Mouse (Mus musculus): Measurements from ENCODE around the gene Sytl1. TPM values are rescaled to one million over a fixed set of nuclear protein-coding genes. Genes with fewer than 3 reads are reported as not detected.
A peak's percentile ranks its signal among the peaks of the same experiment; 100 is the strongest.

Gene Sytl1
- polyA plus RNA-seq, 1 experiment, result 45.2 TPM

DNA sequence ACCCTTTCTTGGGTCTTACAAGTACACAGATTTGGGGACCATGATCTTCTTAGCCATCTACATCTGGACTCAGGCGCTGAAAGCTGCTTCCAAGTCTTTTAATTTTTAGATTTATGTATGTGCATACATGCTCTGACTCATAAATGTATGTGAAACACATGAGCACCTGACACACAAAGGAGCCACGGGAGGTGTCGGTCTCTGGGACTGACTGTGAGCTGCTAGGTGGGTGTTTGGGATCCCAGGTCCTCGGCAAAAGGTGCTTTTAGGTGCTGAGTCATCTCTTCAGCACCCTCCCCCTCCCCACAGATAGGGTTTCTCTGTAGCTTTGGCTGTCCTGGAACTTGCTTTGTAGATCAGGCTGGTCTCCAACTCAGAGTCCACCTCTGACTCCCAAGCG is 843 bp upstream of the Sytl1 start:
- Histone ChIP-seq H3K4me3 (ENCODE audit: control insufficient read depth, insufficient read depth, low read length) (no peak overlapping the region), H3K27ac (ENCODE audit: control insufficient read depth, insufficient read depth, low read length) (peak overlapping the region; percentile 1; the same call in 1 of the 2 replicates), H3K36me3 (ENCODE audit: control insufficient read depth, insufficient read depth, low read length) (peaks cover 36% of the 10 kb centered on the region), H3K4me1 (replicated peaks; ENCODE audit: control insufficient read depth, insufficient read depth, low read length) (peaks cover 28% of the 10 kb centered on the region), H3K27me3 (ENCODE audit: control insufficient read depth, insufficient read depth, low read length) (no peaks in the 10 kb centered on the region)
- DNase-seq, result no peak
- TF ChIP-seq POLR2A (IDR thresholded peaks at IDR 0.05; ENCODE audit: control insufficient read depth, extremely low read depth, insufficient read depth, low read length, poor library complexity) (no peak), CTCF (IDR thresholded peaks at IDR 0.05; ENCODE audit: borderline replicate concordance, control insufficient read depth, extremely low read depth, insufficient read depth, low read length, poor library complexity) (no peak)
- WGBS, result 72% methylated on average over 5 of the region's 5 CpGs

DNA sequence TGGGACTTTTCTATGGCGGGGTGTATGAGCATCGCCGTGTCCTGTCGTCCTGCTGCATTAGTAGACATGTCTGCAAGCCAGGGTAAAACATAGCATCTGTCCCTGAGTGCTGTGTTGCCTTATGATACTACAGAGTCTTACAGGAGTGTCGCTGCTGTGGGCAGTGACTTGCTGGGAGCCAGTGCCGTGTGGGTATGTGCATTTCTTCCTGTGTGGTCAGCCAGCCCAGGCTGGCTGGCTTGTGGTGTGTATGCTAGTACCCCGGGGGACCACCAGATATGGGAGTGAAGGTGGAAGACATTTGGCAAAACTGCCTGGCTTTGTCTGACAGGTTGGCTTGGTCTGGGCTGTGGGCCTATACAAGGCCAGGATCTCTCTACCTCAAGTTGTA is 543 bp downstream of the Sytl1 start:
- H3K27ac ChIP-seq (ENCODE audit: control insufficient read depth, insufficient read depth, low read length), result peak overlapping the region; percentile 51; the same call in 1 of the 2 replicates
- WGBS, result 7% methylated on average over 7 of the region's 7 CpGs
- TF ChIP-seq POLR2A (IDR thresholded peaks at IDR 0.05; ENCODE audit: control insufficient read depth, extremely low read depth, insufficient read depth, low read length, poor library complexity) (no peak), CTCF (IDR thresholded peaks at IDR 0.05; ENCODE audit: borderline replicate concordance, control insufficient read depth, extremely low read depth, insufficient read depth, low read length, poor library complexity) (no peak)
- H3K36me3 ChIP-seq (ENCODE audit: control insufficient read depth, insufficient read depth, low read length), result peaks cover 23% of the 10 kb centered on the region
- peak overlapping the region; percentile 41 for H3K4me3 ChIP-seq (ENCODE audit: control insufficient read depth, insufficient read depth, low read length)
- H3K27me3 ChIP-seq (ENCODE audit: control insufficient read depth, insufficient read depth, low read length), result no peaks in the 10 kb centered on the region
- DNase-seq, result no peak
- peaks cover 28% of the 10 kb centered on the region for H3K4me1 ChIP-seq (replicated peaks; ENCODE audit: control insufficient read depth, insufficient read depth, low read length)

- WGBS, result 7% methylated on average over 10 of the region's 10 CpGs
- DNase-seq, result peak; percentile 77
- Histone ChIP-seq H3K4me3 (ENCODE audit: control insufficient read depth, insufficient read depth, low read length) (peak overlapping the region; percentile 41), H3K36me3 (ENCODE audit: control insufficient read depth, insufficient read depth, low read length) (peaks cover 17% of the 10 kb centered on the region), H3K27me3 (ENCODE audit: control insufficient read depth, insufficient read depth, low read length) (no peaks in the 10 kb centered on the region), H3K27ac (ENCODE audit: control insufficient read depth, insufficient read depth, low read length) (peak overlapping the region; percentile 51), H3K4me1 (replicated peaks; ENCODE audit: control insufficient read depth, insufficient read depth, low read length) (peaks cover 28% of the 10 kb centered on the region)
- TF ChIP-seq POLR2A (IDR thresholded peaks at IDR 0.05; ENCODE audit: control insufficient read depth, extremely low read depth, insufficient read depth, low read length, poor library complexity) (no peak), CTCF (IDR thresholded peaks at IDR 0.05; ENCODE audit: borderline replicate concordance, control insufficient read depth, extremely low read depth, insufficient read depth, low read length, poor library complexity) (peak; percentile 10; the same call in 1 of the 2 replicates)
Measured at GRCm38 (mm10) chr4:133261641-133262374, 1.1 kb downstream of the Sytl1 start.

GRCm38 (mm10) chr4:133257798-133258408 is 5.0 kb downstream of the Sytl1 start:
- H3K27ac ChIP-seq (ENCODE audit: control insufficient read depth, insufficient read depth, low read length), result no peak overlapping the region
- TF ChIP-seq POLR2A (IDR thresholded peaks at IDR 0.05; ENCODE audit: control insufficient read depth, extremely low read depth, insufficient read depth, low read length, poor library complexity) (no peak), CTCF (IDR thresholded peaks at IDR 0.05; ENCODE audit: borderline replicate concordance, control insufficient read depth, extremely low read depth, insufficient read depth, low read length, poor library complexity) (no peak)
- no peaks in the 10 kb centered on the region for H3K27me3 ChIP-seq (ENCODE audit: control insufficient read depth, insufficient read depth, low read length)
- peaks cover 20% of the 10 kb centered on the region for H3K4me1 ChIP-seq (replicated peaks; ENCODE audit: control insufficient read depth, insufficient read depth, low read length)
- no peak overlapping the region for H3K4me3 ChIP-seq (ENCODE audit: control insufficient read depth, insufficient read depth, low read length)
- DNase-seq, result no peak
- no peaks in the 10 kb centered on the region; the same call in 1 of the 2 replicates for H3K36me3 ChIP-seq (ENCODE audit: control insufficient read depth, insufficient read depth, low read length)
- 95% methylated on average over 12 of the region's 12 CpGs for WGBS

- Histone ChIP-seq H3K36me3 (ENCODE audit: control insufficient read depth, insufficient read depth, low read length) (no peaks in the 10 kb centered on the region; the same call in 1 of the 2 replicates), H3K27ac (ENCODE audit: control insufficient read depth, insufficient read depth, low read length) (no peak overlapping the region), H3K4me3 (ENCODE audit: control insufficient read depth, insufficient read depth, low read length) (no peak overlapping the region), H3K4me1 (replicated peaks; ENCODE audit: control insufficient read depth, insufficient read depth, low read length) (peaks cover 13% of the 10 kb centered on the region), H3K27me3 (ENCODE audit: control insufficient read depth, insufficient read depth, low read length) (no peaks in the 10 kb centered on the region)
- DNase-seq, result no peak
- 96% methylated on average over 12 of the region's 12 CpGs for WGBS
- no peak for TF ChIP-seq CTCF (IDR thresholded peaks at IDR 0.05; ENCODE audit: borderline replicate concordance, control insufficient read depth, extremely low read depth, insufficient read depth, low read length, poor library complexity)
- TF ChIP-seq POLR2A (IDR thresholded peaks at IDR 0.05; ENCODE audit: control insufficient read depth, extremely low read depth, insufficient read depth, low read length, poor library complexity), result no peak
Measured at GRCm38 (mm10) chr4:133257230-133257629, 5.7 kb downstream of the Sytl1 start.

DNA sequence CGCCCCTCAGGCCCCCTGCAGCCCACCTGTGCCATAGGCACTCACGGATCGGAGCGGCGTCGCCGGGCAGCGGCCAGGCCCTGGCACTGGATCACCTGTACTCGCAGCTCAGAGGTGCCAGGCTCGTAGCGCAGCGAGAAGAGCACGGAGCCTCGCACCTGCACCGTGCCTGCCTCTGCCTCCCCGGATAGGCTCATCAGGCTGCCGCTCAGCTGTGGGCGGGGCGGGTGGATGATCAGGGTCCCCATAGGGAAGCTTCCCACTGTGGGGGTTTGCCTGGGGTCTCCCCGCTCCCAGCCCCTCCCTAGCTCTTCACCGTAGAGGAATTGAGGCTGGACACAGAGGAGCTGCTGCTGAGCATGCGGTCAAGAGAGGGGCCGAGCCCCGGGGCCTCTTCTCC is 6.1 kb downstream of the Sytl1 start:
- Histone ChIP-seq H3K36me3 (ENCODE audit: control insufficient read depth, insufficient read depth, low read length) (no peaks in the 10 kb centered on the region; the same call in 1 of the 2 replicates), H3K4me1 (replicated peaks; ENCODE audit: control insufficient read depth, insufficient read depth, low read length) (peaks cover 9% of the 10 kb centered on the region), H3K4me3 (ENCODE audit: control insufficient read depth, insufficient read depth, low read length) (no peak overlapping the region), H3K27ac (ENCODE audit: control insufficient read depth, insufficient read depth, low read length) (no peak overlapping the region), H3K27me3 (ENCODE audit: control insufficient read depth, insufficient read depth, low read length) (no peaks in the 10 kb centered on the region)
- no peak for DNase-seq
- 96% methylated on average over 24 of the region's 24 CpGs for WGBS
- no peak for TF ChIP-seq CTCF (IDR thresholded peaks at IDR 0.05; ENCODE audit: borderline replicate concordance, control insufficient read depth, extremely low read depth, insufficient read depth, low read length, poor library complexity)
- no peak for TF ChIP-seq POLR2A (IDR thresholded peaks at IDR 0.05; ENCODE audit: control insufficient read depth, extremely low read depth, insufficient read depth, low read length, poor library complexity)

Measured in thymus, adult 2 months (tissue).